Mouse (Mus musculus) ovary, postnatal 10 days (tissue): ENCODE measurements around the gene Tenm3.

Source experiments
- DNase-seq: peaks from one replicate; pipeline ENCODE4 v3.0.0; 2022; ENCODE audit warnings: low spot score

Tenm3 gene

GRCm38 (mm10) chr8:48450397-48451246 is 393.1 kb downstream of the Tenm3 start:
- DNase-seq = no peak

- no peak for DNase-seq
These were observed 394.1 kb downstream of the Tenm3 start for GRCm38 (mm10) chr8:48449625-48450024.

GRCm38 (mm10) chr8:48445690-48446089 is 398.1 kb downstream of the Tenm3 start:
- no peak for DNase-seq

GRCm38 (mm10) chr8:48439491-48439890 is 404.3 kb downstream of the Tenm3 start:
- DNase-seq = no peak

GRCm38 (mm10) chr8:48437523-48438207 is 406.1 kb downstream of the Tenm3 start:
- no peak for DNase-seq

GRCm38 (mm10) chr8:48425101-48425500 is 418.6 kb downstream of the Tenm3 start:
- DNase-seq = no peak

- DNase-seq = no peak
These were observed 426.0 kb downstream of the Tenm3 start for GRCm38 (mm10) chr8:48417714-48418113.

- DNase-seq = no peak
These were observed 432.8 kb downstream of the Tenm3 start for GRCm38 (mm10) chr8:48410916-48411315.

- no peak for DNase-seq
These were observed 443.2 kb downstream of the Tenm3 start for GRCm38 (mm10) chr8:48400572-48400972.

GRCm38 (mm10) chr8:48385833-48386232 is 457.9 kb downstream of the Tenm3 start:
- DNase-seq = no peak

GRCm38 (mm10) chr8:48380035-48380434 is 463.7 kb downstream of the Tenm3 start:
- no peak for DNase-seq

- no peak for DNase-seq
These were observed 467.0 kb downstream of the Tenm3 start for GRCm38 (mm10) chr8:48376774-48377173.

GRCm38 (mm10) chr8:48375183-48375582 is 468.6 kb downstream of the Tenm3 start:
- DNase-seq = no peak

- no peak for DNase-seq
These were observed 470.3 kb downstream of the Tenm3 start for GRCm38 (mm10) chr8:48373404-48373803.

- DNase-seq = no peak
These were observed 476.6 kb downstream of the Tenm3 start for GRCm38 (mm10) chr8:48367164-48367563.

- DNase-seq = no peak
These were observed 486.9 kb downstream of the Tenm3 start for GRCm38 (mm10) chr8:48356849-48357248.

GRCm38 (mm10) chr8:48353458-48353857 is 490.3 kb downstream of the Tenm3 start:
- DNase-seq = no peak

GRCm38 (mm10) chr8:48348901-48349300 is 494.9 kb downstream of the Tenm3 start:
- no peak for DNase-seq

GRCm38 (mm10) chr8:48348386-48348785 is 495.4 kb downstream of the Tenm3 start:
- no peak for DNase-seq

- DNase-seq = no peak
These were observed 500.7 kb downstream of the Tenm3 start for GRCm38 (mm10) chr8:48343067-48343420.

- no peak for DNase-seq
These were observed 501.3 kb downstream of the Tenm3 start for GRCm38 (mm10) chr8:48342321-48343066.

- no peak for DNase-seq
These were observed 502.1 kb downstream of the Tenm3 start for GRCm38 (mm10) chr8:48341692-48342091.

- DNase-seq = no peak
These were observed 502.5 kb downstream of the Tenm3 start for GRCm38 (mm10) chr8:48341276-48341675.
